Mouse (Mus musculus) embryonic fibroblast, embryonic 13.5 days (primary cell): ENCODE measurements around the gene Asap2. TPM values are rescaled to one million over a fixed set of nuclear protein-coding genes. Genes with fewer than 3 reads are reported as not detected.

ENCODE experiments used
- H3K27ac ChIP-seq: 2 replicates; pipeline ENCODE4 v1.5.1; 2012; ENCODE audit warnings: low read length, control low read depth, inconsistent platforms; ENCODE audit not compliant: insufficient read depth
- H3K4me1 ChIP-seq: 2 replicates; pipeline ENCODE4 v1.6.1; 2011; ENCODE audit warnings: low read length; ENCODE audit not compliant: control insufficient read depth, insufficient read depth
- H3K4me3 ChIP-seq: 2 replicates; pipeline ENCODE4 v1.5.1; 2011; ENCODE audit warnings: mild to moderate bottlenecking, control low read depth, low read length; ENCODE audit not compliant: insufficient read depth
- CTCF ChIP-seq: IDR thresholded peaks from 2 replicates; pipeline ENCODE4 v1.5.1; 2011; ENCODE audit warnings: mild to moderate bottlenecking, control low read depth, low read length, moderate library complexity, borderline replicate concordance; ENCODE audit not compliant: insufficient read depth
- POLR2A ChIP-seq: IDR thresholded peaks from 2 replicates; pipeline ENCODE4 v1.6.1; 2011; ENCODE audit warnings: low read depth, mild to moderate bottlenecking, control low read depth, low read length, moderate library complexity
- polyA plus RNA-seq: library from polyadenylated mRNA; stranded (reverse); fragments of >200 nt; gene quantifications from 2 replicates; pipeline ENCODE4 v1.2.4, GENCODE M21; 2011; ENCODE audit warnings: low read depth; ENCODE audit not compliant: missing spikeins, insufficient read length

The Asap2 gene
- polyA plus RNA-seq, 1 experiment: 7.9 TPM

DNA sequence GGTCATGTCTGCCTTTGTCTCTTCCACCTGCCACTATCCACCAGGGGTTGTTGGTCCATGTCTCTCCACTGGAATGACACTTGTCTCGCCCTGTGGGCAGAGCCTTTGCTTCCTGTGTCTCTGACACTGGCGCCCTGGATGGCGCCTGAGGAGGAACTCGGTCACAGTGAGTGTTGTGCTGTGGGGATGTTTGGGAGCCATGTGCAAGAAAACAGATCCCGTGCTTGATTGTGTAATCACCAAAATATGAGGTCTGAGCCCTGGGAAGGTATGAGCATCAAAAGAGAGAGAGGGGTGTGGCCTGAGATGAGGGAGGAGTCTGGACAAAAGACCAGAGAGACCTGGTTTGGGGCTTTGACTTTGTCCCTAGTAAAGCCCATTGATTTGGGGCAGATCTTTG is 154.8 kb downstream of the Asap2 start:
- TF ChIP-seq CTCF: no peak
- TF ChIP-seq POLR2A: no peak
- H3K27ac ChIP-seq: no peak overlapping the region
- peaks cover 21% of the 10 kb centered on the region for H3K4me1 ChIP-seq
- H3K4me3 ChIP-seq: no peak overlapping the region

DNA sequence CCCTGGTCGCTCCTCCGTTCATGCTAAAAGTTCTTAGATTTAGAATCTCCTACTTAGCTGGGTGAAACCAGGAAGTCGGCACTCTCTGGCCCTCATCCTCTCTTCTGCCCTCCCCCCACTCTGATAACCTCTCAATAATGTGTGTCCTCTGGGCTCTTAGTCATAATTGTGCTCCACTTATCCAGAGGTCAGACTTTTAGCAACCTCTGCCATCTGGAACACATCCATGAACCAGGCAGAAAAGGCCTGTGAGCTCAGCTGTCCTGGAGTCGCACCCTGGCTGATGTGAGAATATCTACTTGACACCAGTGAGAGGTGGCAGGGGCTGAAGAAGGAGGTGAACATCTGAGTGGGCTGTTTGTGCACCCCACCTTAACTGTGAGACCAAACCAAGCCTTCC is 156.6 kb downstream of the Asap2 start:
- Histone ChIP-seq H3K4me1 (peaks cover 20% of the 10 kb centered on the region), H3K4me3 (no peak overlapping the region), H3K27ac (no peak overlapping the region)
- TF ChIP-seq POLR2A (no peak), CTCF (no peak)

DNA sequence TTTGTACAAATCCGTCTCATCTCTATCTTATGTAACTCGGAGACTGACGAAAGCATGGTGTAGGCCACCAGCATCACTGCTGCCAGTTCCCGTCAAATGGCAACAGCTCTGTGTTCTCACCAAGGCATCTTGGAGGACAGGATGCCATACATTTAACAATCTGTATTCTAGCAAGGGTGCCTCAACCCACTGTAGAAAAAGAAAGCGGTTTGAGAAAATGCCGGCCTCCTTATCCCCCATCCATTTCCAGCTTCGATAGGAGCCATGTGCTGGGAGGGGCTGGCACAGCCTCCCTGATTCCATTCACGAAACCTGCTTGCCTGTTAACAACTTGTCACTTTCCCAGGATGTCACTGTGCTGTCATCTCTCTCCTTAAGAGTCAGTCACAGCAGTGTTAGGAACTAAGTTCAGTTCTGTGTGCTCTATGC is 163.0 kb downstream of the Asap2 start:
- Histone ChIP-seq H3K4me3 (no peak overlapping the region), H3K27ac (no peak overlapping the region), H3K4me1 (peaks cover 10% of the 10 kb centered on the region)
- TF ChIP-seq POLR2A (no peak), CTCF (no peak)

DNA sequence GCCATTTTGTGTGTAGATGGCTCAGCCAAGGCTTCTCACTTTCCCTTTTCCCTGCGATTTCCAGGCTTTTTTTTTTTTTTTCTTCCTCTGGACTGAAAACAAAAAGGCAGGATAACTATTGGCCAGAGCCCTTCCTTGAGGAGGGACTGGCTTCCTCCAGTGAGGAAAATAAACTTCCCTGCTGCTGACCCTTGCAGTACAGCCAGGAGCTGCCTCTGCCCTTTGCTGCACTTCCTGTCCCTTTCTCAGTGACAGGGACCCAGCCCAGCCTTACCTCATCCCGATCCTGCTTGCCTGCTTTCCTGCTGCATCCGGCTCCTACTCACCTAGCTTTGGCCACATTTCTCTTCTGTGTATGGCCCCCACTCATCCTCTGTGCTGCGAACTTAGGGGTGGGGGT is 164.8 kb downstream of the Asap2 start:
- Histone ChIP-seq H3K4me1 (peaks cover 12% of the 10 kb centered on the region), H3K27ac (no peak overlapping the region), H3K4me3 (no peak overlapping the region)
- TF ChIP-seq CTCF: no peak
- TF ChIP-seq POLR2A: no peak

DNA sequence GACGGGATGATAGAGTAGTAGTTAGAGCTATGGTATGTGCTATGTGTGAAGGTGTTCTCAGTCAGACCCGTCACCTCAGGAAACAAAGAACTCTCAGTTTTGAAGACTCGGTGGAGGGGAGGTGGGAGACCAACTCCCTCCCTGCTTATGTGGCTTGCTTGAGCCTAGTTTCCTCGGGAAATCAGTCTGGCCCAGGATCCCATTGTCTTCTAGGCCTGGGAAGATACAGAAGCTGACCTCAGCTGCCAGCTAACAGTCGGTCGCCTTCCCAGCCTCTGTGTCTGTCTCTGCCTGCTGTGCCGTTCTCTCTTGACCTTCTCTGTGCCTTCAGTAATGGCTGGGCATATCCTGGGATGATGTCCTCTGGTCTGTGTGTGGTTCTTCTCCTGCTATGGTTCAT is 169.0 kb downstream of the Asap2 start:
- TF ChIP-seq POLR2A: no peak
- TF ChIP-seq CTCF: no peak
- Histone ChIP-seq H3K27ac (no peak overlapping the region), H3K4me1 (peaks cover 3% of the 10 kb centered on the region; the same call in 1 of the 2 replicates), H3K4me3 (no peak overlapping the region)

DNA sequence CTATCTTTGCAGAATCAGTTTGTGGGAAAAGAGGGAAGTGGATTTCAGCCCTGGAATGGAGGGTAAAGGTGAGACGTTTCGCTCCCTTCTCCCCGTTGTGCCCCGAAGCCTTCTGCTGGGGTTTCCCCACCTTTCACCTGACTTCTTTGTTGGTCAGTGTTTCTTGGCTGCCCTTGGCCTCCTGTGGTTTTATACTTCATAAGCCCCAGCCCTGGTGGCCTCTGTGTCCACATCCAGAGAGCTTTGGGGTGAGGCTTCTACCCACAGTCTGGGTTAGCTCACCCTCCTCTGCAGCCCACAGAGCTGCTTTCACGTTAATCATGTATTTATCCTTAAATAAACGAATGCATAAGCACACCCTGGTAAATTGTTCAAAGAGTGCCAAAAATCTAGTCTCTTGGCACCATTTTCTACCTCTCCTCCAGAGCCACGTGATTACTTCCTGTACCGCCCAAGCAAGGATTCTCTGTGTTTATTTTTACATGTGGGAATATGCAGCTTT is 170.1 kb downstream of the Asap2 start:
- Histone ChIP-seq H3K4me3 (no peak overlapping the region), H3K4me1 (peaks cover 3% of the 10 kb centered on the region; the same call in 1 of the 2 replicates), H3K27ac (no peak overlapping the region)
- no peak for TF ChIP-seq POLR2A
- TF ChIP-seq CTCF: no peak

DNA sequence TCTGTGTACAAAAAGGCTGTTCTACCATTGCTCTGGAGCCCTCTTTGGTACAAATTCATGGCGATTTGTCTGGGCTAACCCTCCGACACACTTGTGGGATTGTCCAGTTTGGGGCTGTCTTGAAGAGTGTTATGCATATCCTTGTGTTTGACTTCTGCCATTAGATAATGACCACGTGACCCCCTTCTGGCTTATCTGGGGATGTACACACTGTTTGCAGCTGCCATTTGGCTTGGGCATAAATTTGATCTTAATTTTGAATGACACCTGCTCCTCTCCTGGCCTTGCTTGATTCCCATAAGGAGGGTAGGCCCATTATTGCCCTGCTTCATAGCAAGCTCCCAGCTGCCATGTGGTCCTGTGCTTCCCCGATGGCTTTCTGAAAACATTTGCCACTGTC is 171.6 kb downstream of the Asap2 start:
- no peak overlapping the region for H3K4me3 ChIP-seq
- peaks cover 7% of the 10 kb centered on the region for H3K4me1 ChIP-seq
- H3K27ac ChIP-seq: no peak overlapping the region
- TF ChIP-seq CTCF: no peak
- no peak for TF ChIP-seq POLR2A

DNA sequence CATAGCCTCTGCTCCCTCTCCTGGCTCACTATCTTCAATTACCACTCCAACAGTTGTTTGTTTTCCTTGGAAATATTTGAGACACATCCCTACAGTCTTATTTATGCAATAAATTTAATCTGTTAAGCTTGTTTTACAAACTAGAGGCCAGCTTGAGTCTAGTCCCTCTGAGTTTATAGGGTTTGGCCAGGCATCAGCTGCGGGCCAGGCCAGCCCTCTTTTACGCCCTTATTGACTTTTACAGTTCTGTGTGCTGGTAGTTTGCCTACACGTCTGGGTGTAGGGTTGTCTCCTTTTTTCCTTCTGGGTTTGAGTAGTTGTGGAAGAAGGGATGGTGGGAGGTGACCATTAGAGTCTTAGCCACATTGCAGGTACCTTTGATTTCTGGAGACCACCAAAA is 173.4 kb downstream of the Asap2 start:
- TF ChIP-seq POLR2A (no peak), CTCF (no peak)
- Histone ChIP-seq H3K4me3 (no peak overlapping the region), H3K4me1 (peaks cover 7% of the 10 kb centered on the region), H3K27ac (no peak overlapping the region)

DNA sequence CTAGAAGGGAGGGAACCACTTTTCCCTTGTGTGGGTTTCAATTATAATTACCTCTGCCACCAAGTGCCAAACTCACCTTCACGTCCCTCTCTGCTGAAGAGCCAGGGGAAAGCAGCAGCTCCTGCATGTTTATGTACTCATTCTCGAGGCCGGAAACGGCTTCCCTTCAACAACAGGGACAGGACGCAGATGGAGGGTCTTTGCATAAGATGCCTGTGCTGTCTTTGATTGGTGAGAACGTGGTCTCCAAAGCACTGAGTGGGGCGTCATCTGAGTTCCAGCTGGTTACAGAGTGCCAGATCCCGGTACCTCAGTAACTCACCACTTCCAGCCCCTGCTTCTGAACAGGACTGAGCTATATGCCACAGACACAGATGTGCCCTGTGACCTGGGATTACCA is 174.0 kb downstream of the Asap2 start:
- Histone ChIP-seq H3K27ac (no peak overlapping the region), H3K4me3 (no peak overlapping the region), H3K4me1 (peaks cover 7% of the 10 kb centered on the region)
- TF ChIP-seq CTCF: no peak
- no peak for TF ChIP-seq POLR2A

DNA sequence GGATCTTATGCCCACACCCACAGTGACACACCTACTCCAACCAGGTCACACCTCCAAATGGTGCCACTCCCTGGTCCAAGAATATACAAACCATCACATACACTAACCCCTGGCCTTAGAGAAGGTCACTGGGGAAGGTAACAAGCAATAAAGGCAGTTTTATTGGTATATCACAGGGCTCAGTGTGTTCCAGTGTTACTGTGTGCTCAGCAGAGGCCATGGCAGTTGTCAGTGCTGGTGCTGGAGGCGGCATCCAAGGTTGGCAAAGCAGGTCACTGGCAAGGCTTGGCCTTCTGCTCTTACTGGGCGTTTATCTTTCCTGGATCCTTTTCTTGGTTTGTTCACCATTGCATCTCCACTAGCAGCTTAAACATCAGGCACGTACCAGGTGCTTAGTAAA is 174.9 kb downstream of the Asap2 start:
- TF ChIP-seq CTCF: no peak
- TF ChIP-seq POLR2A: no peak
- Histone ChIP-seq H3K27ac (no peak overlapping the region), H3K4me1 (peaks cover 3% of the 10 kb centered on the region), H3K4me3 (no peak overlapping the region)

DNA sequence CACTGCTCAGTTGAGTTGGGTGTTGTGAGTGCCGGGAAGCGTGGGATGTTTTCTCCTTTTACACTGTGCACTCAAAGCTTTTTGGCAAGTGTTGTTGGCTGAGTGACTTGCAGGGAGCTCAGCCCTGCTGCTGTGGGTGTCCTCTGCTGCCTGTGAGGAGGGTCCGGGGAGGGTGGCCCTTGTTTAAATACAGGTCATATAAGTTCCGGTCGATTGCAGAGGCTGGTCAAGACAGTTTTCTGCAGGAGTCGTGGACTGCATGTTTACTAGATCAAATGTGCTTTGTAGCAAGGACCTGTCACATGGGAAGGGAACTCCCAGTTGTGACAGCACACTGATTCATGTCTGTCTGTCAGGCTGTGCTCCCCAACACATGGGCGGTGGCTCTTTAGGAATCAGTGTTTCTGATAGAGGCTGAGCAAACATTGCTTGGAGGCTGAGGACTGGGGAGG is 175.7 kb downstream of the Asap2 start:
- Histone ChIP-seq H3K4me3 (no peak overlapping the region), H3K27ac (no peak overlapping the region), H3K4me1 (peaks cover 3% of the 10 kb centered on the region)
- TF ChIP-seq POLR2A: no peak
- TF ChIP-seq CTCF: no peak
